Mouse (Mus musculus): Measurements from ENCODE around the gene Zdhhc14. TPM values are rescaled to one million over a fixed set of nuclear protein-coding genes. Genes with fewer than 3 reads are reported as not detected.
A peak's percentile ranks its signal among the peaks of the same experiment; 100 is the strongest.

The Zdhhc14 gene
- total and polyA plus RNA-seq, 3 experiments: 1.1 to 21.4 (median 7.3) TPM

- ATAC-seq (ENCODE audit: extremely low read depth, insufficient number of reproducible peaks, low FRiP score, poor library complexity, severe bottlenecking) (no peak), DNase-seq (ENCODE audit: low spot score) (no peak)
- Histone ChIP-seq H3K4me3 (ENCODE audit: low read depth, low read length) (peak overlapping the region; percentile 60; the same call in 1 of the 2 replicates), H3K36me3 (replicated peaks) (peaks cover 21% of the 10 kb centered on the region), H3K9me3 (replicated peaks) (no peaks in the 10 kb centered on the region), H3K4me1 (ENCODE audit: insufficient read depth, low read depth, low read length) (peaks cover 90% of the 10 kb centered on the region), H3K27me3 (ENCODE audit: insufficient read depth, low read length) (no peaks in the 10 kb centered on the region)
- TF ChIP-seq TAL1 (conservative IDR thresholded peaks at IDR 0.05; ENCODE audit: low read depth, low read length) (no peak), GATA1 (IDR thresholded peaks at IDR 0.05; ENCODE audit: borderline replicate concordance, low read length) (no peak), CTCF (IDR thresholded peaks at IDR 0.05; ENCODE audit: low read depth, low read length) (no peak), GATA2 (IDR thresholded peaks at IDR 0.05; ENCODE audit: borderline replicate concordance, low read depth, low read length) (no peak), POLR2AphosphoS5 (IDR thresholded peaks at IDR 0.05; ENCODE audit: insufficient replicate concordance, low read depth, low read length) (no peak)
Observed at GRCm38 (mm10) chr17:5508030-5508429, 15.7 kb downstream of the Zdhhc14 start.

GRCm38 (mm10) chr17:5510564-5510963 is 18.2 kb downstream of the Zdhhc14 start:
- DNase-seq (ENCODE audit: low spot score) (no peak), ATAC-seq (ENCODE audit: extremely low read depth, insufficient number of reproducible peaks, low FRiP score, poor library complexity, severe bottlenecking) (no peak)
- Histone ChIP-seq H3K4me3 (ENCODE audit: low read depth, low read length) (no peak overlapping the region; the same call in 1 of the 2 replicates), H3K4me1 (ENCODE audit: insufficient read depth, low read depth, low read length) (peaks cover 82% of the 10 kb centered on the region), H3K36me3 (replicated peaks) (peaks cover 36% of the 10 kb centered on the region), H3K27me3 (ENCODE audit: insufficient read depth, low read length) (no peaks in the 10 kb centered on the region), H3K9me3 (replicated peaks) (no peaks in the 10 kb centered on the region)
- TF ChIP-seq POLR2AphosphoS5 (IDR thresholded peaks at IDR 0.05; ENCODE audit: insufficient replicate concordance, low read depth, low read length) (no peak), GATA1 (IDR thresholded peaks at IDR 0.05; ENCODE audit: borderline replicate concordance, low read length) (no peak), GATA2 (IDR thresholded peaks at IDR 0.05; ENCODE audit: borderline replicate concordance, low read depth, low read length) (no peak), TAL1 (conservative IDR thresholded peaks at IDR 0.05; ENCODE audit: low read depth, low read length) (no peak), CTCF (IDR thresholded peaks at IDR 0.05; ENCODE audit: low read depth, low read length) (no peak)

- no peak for ATAC-seq (ENCODE audit: extremely low read depth, insufficient number of reproducible peaks, low FRiP score, poor library complexity, severe bottlenecking)
- TF ChIP-seq POLR2AphosphoS5 (IDR thresholded peaks at IDR 0.05; ENCODE audit: insufficient replicate concordance, low read depth, low read length) (no peak), GATA2 (IDR thresholded peaks at IDR 0.05; ENCODE audit: borderline replicate concordance, low read depth, low read length) (no peak), TAL1 (conservative IDR thresholded peaks at IDR 0.05; ENCODE audit: low read depth, low read length) (no peak), GATA1 (IDR thresholded peaks at IDR 0.05; ENCODE audit: borderline replicate concordance, low read length) (no peak), CTCF (IDR thresholded peaks at IDR 0.05; ENCODE audit: low read depth, low read length) (no peak)
- peaks cover 47% of the 10 kb centered on the region for H3K36me3 ChIP-seq (replicated peaks)
- H3K4me1 ChIP-seq (ENCODE audit: insufficient read depth, low read depth, low read length): peaks cover 80% of the 10 kb centered on the region
- no peaks in the 10 kb centered on the region for H3K27me3 ChIP-seq (ENCODE audit: insufficient read depth, low read length)
- H3K4me3 ChIP-seq (ENCODE audit: low read depth, low read length): no peak overlapping the region
- DNase-seq (ENCODE audit: low spot score): no peak
- H3K9me3 ChIP-seq (replicated peaks): no peaks in the 10 kb centered on the region
Observed at GRCm38 (mm10) chr17:5511724-5512123, 19.4 kb downstream of the Zdhhc14 start.

- Histone ChIP-seq H3K36me3 (replicated peaks) (peaks cover 56% of the 10 kb centered on the region), H3K4me1 (ENCODE audit: insufficient read depth, low read depth, low read length) (peaks cover 33% of the 10 kb centered on the region), H3K27me3 (ENCODE audit: insufficient read depth, low read length) (no peaks in the 10 kb centered on the region), H3K9me3 (replicated peaks) (peaks cover 23% of the 10 kb centered on the region), H3K4me3 (ENCODE audit: low read depth, low read length) (no peak overlapping the region)
- no peak for DNase-seq (ENCODE audit: low spot score)
- TF ChIP-seq GATA2 (IDR thresholded peaks at IDR 0.05; ENCODE audit: borderline replicate concordance, low read depth, low read length): no peak
- no peak for TF ChIP-seq POLR2AphosphoS5 (IDR thresholded peaks at IDR 0.05; ENCODE audit: insufficient replicate concordance, low read depth, low read length)
- no peak for TF ChIP-seq CTCF (IDR thresholded peaks at IDR 0.05; ENCODE audit: low read depth, low read length)
- TF ChIP-seq TAL1 (conservative IDR thresholded peaks at IDR 0.05; ENCODE audit: low read depth, low read length): no peak
- TF ChIP-seq GATA1 (IDR thresholded peaks at IDR 0.05; ENCODE audit: borderline replicate concordance, low read length): no peak
- no peak for ATAC-seq (ENCODE audit: extremely low read depth, insufficient number of reproducible peaks, low FRiP score, poor library complexity, severe bottlenecking)
Observed at GRCm38 (mm10) chr17:5519466-5519865, 27.1 kb downstream of the Zdhhc14 start.

- ATAC-seq (ENCODE audit: extremely low read depth, insufficient number of reproducible peaks, low FRiP score, poor library complexity, severe bottlenecking): no peak
- Histone ChIP-seq H3K9me3 (replicated peaks) (peaks cover 23% of the 10 kb centered on the region), H3K36me3 (replicated peaks) (peaks cover 51% of the 10 kb centered on the region), H3K4me1 (ENCODE audit: insufficient read depth, low read depth, low read length) (peaks cover 31% of the 10 kb centered on the region), H3K27me3 (ENCODE audit: insufficient read depth, low read length) (no peaks in the 10 kb centered on the region), H3K4me3 (ENCODE audit: low read depth, low read length) (no peak overlapping the region)
- no peak for TF ChIP-seq POLR2AphosphoS5 (IDR thresholded peaks at IDR 0.05; ENCODE audit: insufficient replicate concordance, low read depth, low read length)
- TF ChIP-seq TAL1 (conservative IDR thresholded peaks at IDR 0.05; ENCODE audit: low read depth, low read length): no peak
- TF ChIP-seq GATA1 (IDR thresholded peaks at IDR 0.05; ENCODE audit: borderline replicate concordance, low read length): no peak
- TF ChIP-seq GATA2 (IDR thresholded peaks at IDR 0.05; ENCODE audit: borderline replicate concordance, low read depth, low read length): no peak
- TF ChIP-seq CTCF (IDR thresholded peaks at IDR 0.05; ENCODE audit: low read depth, low read length): no peak
- no peak for DNase-seq (ENCODE audit: low spot score)
Observed at GRCm38 (mm10) chr17:5519910-5520592, 27.7 kb downstream of the Zdhhc14 start.

- Histone ChIP-seq H3K27me3 (ENCODE audit: insufficient read depth, low read length) (no peaks in the 10 kb centered on the region), H3K9me3 (replicated peaks) (peaks cover 23% of the 10 kb centered on the region), H3K36me3 (replicated peaks) (peaks cover 39% of the 10 kb centered on the region), H3K4me1 (ENCODE audit: insufficient read depth, low read depth, low read length) (peaks cover 23% of the 10 kb centered on the region), H3K4me3 (ENCODE audit: low read depth, low read length) (no peak overlapping the region)
- no peak for ATAC-seq (ENCODE audit: extremely low read depth, insufficient number of reproducible peaks, low FRiP score, poor library complexity, severe bottlenecking)
- TF ChIP-seq POLR2AphosphoS5 (IDR thresholded peaks at IDR 0.05; ENCODE audit: insufficient replicate concordance, low read depth, low read length) (no peak), CTCF (IDR thresholded peaks at IDR 0.05; ENCODE audit: low read depth, low read length) (no peak), GATA2 (IDR thresholded peaks at IDR 0.05; ENCODE audit: borderline replicate concordance, low read depth, low read length) (no peak), TAL1 (conservative IDR thresholded peaks at IDR 0.05; ENCODE audit: low read depth, low read length) (no peak), GATA1 (IDR thresholded peaks at IDR 0.05; ENCODE audit: borderline replicate concordance, low read length) (no peak)
- no peak for DNase-seq (ENCODE audit: low spot score)
Observed at GRCm38 (mm10) chr17:5521532-5521931, 29.2 kb downstream of the Zdhhc14 start.

All from G1E (cell line).